14 mouse cellular contexts compared by ENCODE assay signal in the genomic region with DNA sequence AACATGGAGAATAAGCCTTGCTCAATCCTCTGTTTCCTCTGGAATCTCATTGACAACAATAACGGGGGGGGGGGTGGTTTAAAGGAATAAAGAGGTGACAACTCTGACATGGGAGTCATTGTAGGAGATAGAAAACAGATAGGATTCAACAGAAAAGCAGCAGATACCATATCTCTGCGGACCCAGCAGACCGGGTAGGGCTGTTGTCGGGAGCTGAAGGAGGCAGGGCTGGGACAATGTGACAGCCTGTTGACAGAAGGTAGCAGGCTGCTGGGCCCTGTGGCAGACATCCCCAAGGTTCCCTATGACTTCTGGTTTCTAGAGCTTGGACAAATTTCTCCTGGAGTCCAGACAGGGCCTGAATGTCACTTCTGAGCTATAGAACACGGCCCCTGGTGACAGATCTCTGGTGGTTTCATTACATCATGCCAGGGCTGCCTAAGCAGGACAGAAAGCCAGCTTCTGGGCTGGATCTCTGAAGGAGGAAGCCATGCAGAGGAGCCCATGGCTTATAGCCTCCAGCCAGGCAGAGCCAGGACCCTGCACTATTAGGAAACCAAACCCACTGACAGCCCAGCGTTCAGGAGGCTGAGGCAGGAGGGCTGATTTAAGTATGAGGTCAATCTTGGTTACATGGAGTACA. TPM values are rescaled to one million over a fixed set of nuclear protein-coding genes. Genes with fewer than 3 reads are reported as not detected.
A peak's percentile ranks its signal among the peaks of the same experiment; 100 is the strongest.
DNase-seq lines count a peak whose midpoint lies in the region; ATAC-seq and TF ChIP-seq lines count a peak whose summit lies in the region.
"Had no signal": no experiment of that assay in that cellular context is flagged by ENCODE, and none has a peak within 500 bp of the region (broad histone marks: within the 10 kb centered on the region; RNA-seq: fewer than 3 reads in every experiment).

No protein-coding gene starts in this region.

- TF ChIP-seq POLR2A in heart, adult 2 months (IDR thresholded peaks at IDR 0.05; ENCODE audit: insufficient read depth, low read depth, low read length), result no peak

- intact Hi-C loops in heart, adult 2 months (cut with DNase I), result no loop called here

- no peak for TF ChIP-seq CTCF in heart, adult 2 months (IDR thresholded peaks at IDR 0.05)
- TF ChIP-seq CTCF in layer of hippocampus, adult 2 months (conservative IDR thresholded peaks at IDR 0.05), result no peak

- H3K4me1 ChIP-seq in heart, embryonic 14.5 days (ENCODE audit: control insufficient read depth in 2 of 2, insufficient read depth in 2 of 2, low read length in 2 of 2), result peaks cover 41 to 54% of the 10 kb centered on the region in 2 experiments
- peaks cover 15% of the 10 kb centered on the region for H3K4me1 ChIP-seq in heart, adult 2 months (ENCODE audit: control insufficient read depth, insufficient read depth, low read length)
- H3K4me1 ChIP-seq in embryonic facial prominence, embryonic 13.5 days, result peaks cover 36% of the 10 kb centered on the region
- H3K4me1 ChIP-seq in liver, embryonic 16.5 days (ENCODE audit: control insufficient read depth, low read depth, low read length), result peaks cover 35% of the 10 kb centered on the region

- H3K36me3 ChIP-seq in heart, embryonic 14.5 days (ENCODE audit: control insufficient read depth, insufficient read depth, low read length), result no peaks in the 10 kb centered on the region
- H3K36me3 ChIP-seq in heart, adult 2 months (ENCODE audit: control insufficient read depth, insufficient read depth, low read length), result no peaks in the 10 kb centered on the region
- no peaks in the 10 kb centered on the region for H3K36me3 ChIP-seq in embryonic facial prominence, embryonic 13.5 days
- no peaks in the 10 kb centered on the region for H3K36me3 ChIP-seq in liver, embryonic 16.5 days (ENCODE audit: control insufficient read depth, insufficient read depth)
- H3K36me3 ChIP-seq: hindbrain, embryonic 10.5 days; midbrain, embryonic 10.5 days had no signal

- H3K4me3 ChIP-seq in heart, embryonic 14.5 days (ENCODE audit: control insufficient read depth in 1 of 2, insufficient read depth in 1 of 2, low read depth in 1 of 2, low read length in 2 of 2), result no peak overlapping the region
- no peak overlapping the region for H3K4me3 ChIP-seq in heart, adult 2 months
- H3K4me3 ChIP-seq in embryonic facial prominence, embryonic 13.5 days, result no peak overlapping the region
- H3K4me3 ChIP-seq in liver, embryonic 16.5 days (ENCODE audit: low read depth, low read length), result no peak overlapping the region
- H3K4me3 ChIP-seq in layer of hippocampus, adult 2 months, result no peak overlapping the region
- H3K4me3 ChIP-seq: hindbrain, embryonic 10.5 days; midbrain, embryonic 10.5 days had no signal

- 14% methylated on average over 6 of the region's 6 CpGs for WGBS in heart, embryonic 14.5 days
- WGBS in heart, adult 2 months, result 70% methylated on average over 6 of the region's 6 CpGs
- 75% methylated on average over 6 of the region's 6 CpGs for WGBS in embryonic facial prominence, embryonic 13.5 days
- 25% methylated on average over 6 of the region's 6 CpGs for WGBS in liver, embryonic 16.5 days (ENCODE audit: insufficient replicate concordance)

- H3K4me2 ChIP-seq in heart, embryonic 14.5 days (ENCODE audit: low read length), result no peak overlapping the region
- no peak overlapping the region for H3K4me2 ChIP-seq in embryonic facial prominence, embryonic 13.5 days
- peak overlapping the region; percentile 7; the same call in 1 of the 2 replicates for H3K4me2 ChIP-seq in liver, embryonic 16.5 days (ENCODE audit: low read depth, low read length)

- no peak for ATAC-seq in heart, embryonic 14.5 days (ENCODE audit: insufficient number of reproducible peaks, insufficient read depth, low FRiP score, low read depth)
- no peak for ATAC-seq in embryonic facial prominence, embryonic 13.5 days (ENCODE audit: insufficient number of reproducible peaks, insufficient read depth, low FRiP score, low TSS enrichment, low read depth)
- ATAC-seq in liver, embryonic 16.5 days (ENCODE audit: low read depth), result peak; percentile 64
- ATAC-seq: Patski had no signal

- H3K79me2 ChIP-seq in heart, adult 2 months (replicated peaks; ENCODE audit: control insufficient read depth, insufficient read depth, low read length), result no peaks in the 10 kb centered on the region

- no peak overlapping the region for H3K9ac ChIP-seq in heart, embryonic 14.5 days (ENCODE audit: low read length)
- H3K9ac ChIP-seq in heart, adult 2 months (ENCODE audit: low read depth, low read length), result no peak overlapping the region
- H3K9ac ChIP-seq in embryonic facial prominence, embryonic 13.5 days, result no peak overlapping the region
- 0 out of 2 replicates have a peak overlapping the region, but pooled peaks have one; percentile 22 for H3K9ac ChIP-seq in liver, embryonic 16.5 days (ENCODE audit: low read depth, low read length)

- TF ChIP-seq EP300 in heart, adult 2 months (IDR thresholded peaks at IDR 0.05; ENCODE audit: insufficient read depth, low read depth, low read length), result no peak

- no peaks in the 10 kb centered on the region for H3K27me3 ChIP-seq in heart, embryonic 14.5 days (ENCODE audit: control insufficient read depth, insufficient read depth, low read length)
- no peaks in the 10 kb centered on the region for H3K27me3 ChIP-seq in heart, adult 2 months (ENCODE audit: control insufficient read depth, insufficient read depth, low read length)
- H3K27me3 ChIP-seq in embryonic facial prominence, embryonic 13.5 days, result no peaks in the 10 kb centered on the region
- no peaks in the 10 kb centered on the region for H3K27me3 ChIP-seq in liver, embryonic 16.5 days (ENCODE audit: control insufficient read depth, insufficient read depth, low read depth, low read length)

- DNase-seq in heart, adult 2 months, result no peak
- peak; percentile 51 for DNase-seq in 416B (ENCODE audit: low read depth)
- DNase-seq in layer of hippocampus, adult 2 months (ENCODE audit: low spot score in 2 of 2), result no peak
- no peak for DNase-seq in thymus, postnatal 0 days (ENCODE audit: low spot score)
- DNase-seq in thymus, postnatal 25 days, result no peak
- DNase-seq: adrenal gland, adult 8-10 months; kidney, adult 9 months; thymus, postnatal 4 days had no signal

- peak overlapping the region; percentile 25 to 69 for H3K27ac ChIP-seq in heart, embryonic 14.5 days (replicated peaks in 1 of 2; ENCODE audit: control insufficient read depth in 1 of 2, insufficient read depth in 1 of 2, low read depth in 2 of 2, low read length in 2 of 2)
- H3K27ac ChIP-seq in heart, adult 2 months, result no peak overlapping the region
- 0 out of 2 replicates have a peak overlapping the region, but pooled peaks have one; percentile 34 for H3K27ac ChIP-seq in embryonic facial prominence, embryonic 13.5 days
- peak overlapping the region; percentile 66 for H3K27ac ChIP-seq in liver, embryonic 16.5 days (ENCODE audit: low read length)
- no peak overlapping the region for H3K27ac ChIP-seq in layer of hippocampus, adult 2 months

- H3K9me3 ChIP-seq in heart, embryonic 14.5 days (ENCODE audit: control insufficient read depth, low read length), result 0 out of 2 replicates have a peak, but pooled peaks cover 5% of the 10 kb centered on the region
- no peaks in the 10 kb centered on the region for H3K9me3 ChIP-seq in embryonic facial prominence, embryonic 13.5 days
- no peaks in the 10 kb centered on the region for H3K9me3 ChIP-seq in liver, embryonic 16.5 days (replicated peaks; ENCODE audit: control insufficient read depth, low read length)
- H3K9me3 ChIP-seq: midbrain, embryonic 10.5 days had no signal

RNA-seq across cellular contexts. Expression of a gene that starts 29.4 kb away (rescaled TPM):
- 12.3 and 12.6 TPM in 2 replicates for polyA plus RNA-seq in heart, embryonic 14.5 days (2014; fragmentation: Nextera tagmentation; extraction: Ambion mirVana)
- total RNA-seq in heart, adult 2 months (2021), result 10 to 100 TPM; 13.9 to 14.8 TPM
- polyA plus RNA-seq in heart, adult 2 months (2012; rRNA removed), result 5.9 and 9.9 TPM in 2 replicates
- 11.6 and 14.2 TPM in 2 replicates for polyA plus RNA-seq in embryonic facial prominence, embryonic 13.5 days (2015; fragmentation: Nextera tagmentation; extraction: Ambion mirVana)
- polyA plus RNA-seq in liver, embryonic 16.5 days (2015; fragmentation: Nextera tagmentation; extraction: Ambion mirVana), result 4.1 and 4.4 TPM in 2 replicates
- 10 to 100 TPM; 15.6 to 19.3 TPM for total RNA-seq in layer of hippocampus, adult 2 months (2021)
- polyA plus RNA-seq in thymus, postnatal 0 days (2015; fragmentation: Nextera tagmentation; extraction: Ambion mirVana), result 10.1 and 14.0 TPM in 2 replicates

RNA-seq across cellular contexts. Expression of a gene that starts 30.9 kb away (rescaled TPM):
- polyA plus RNA-seq in heart, embryonic 14.5 days (2014; fragmentation: Nextera tagmentation; extraction: Ambion mirVana), result 10.8 TPM in 2 replicates
- total RNA-seq in heart, adult 2 months (2021), result 10 to 100 TPM; 59.3 to 84.2 TPM
- polyA plus RNA-seq in heart, adult 2 months (2012; rRNA removed), result 80.5 and 93.2 TPM in 2 replicates
- 16.4 and 16.8 TPM in 2 replicates for polyA plus RNA-seq in embryonic facial prominence, embryonic 13.5 days (2015; fragmentation: Nextera tagmentation; extraction: Ambion mirVana)
- 54.7 and 55.9 TPM in 2 replicates for polyA plus RNA-seq in liver, embryonic 16.5 days (2015; fragmentation: Nextera tagmentation; extraction: Ambion mirVana)
- total RNA-seq in layer of hippocampus, adult 2 months (2021), result 10 to 100 TPM; 10.8 to 14.1 TPM
- 9.6 and 11.0 TPM in 2 replicates for polyA plus RNA-seq in thymus, postnatal 0 days (2015; fragmentation: Nextera tagmentation; extraction: Ambion mirVana)

Comparison
In these comparisons a context has a peak if more than half of its experiments do, and no peak if none do; other contexts are left out.
1. H3K27ac ChIP-seq: peak in heart, embryonic 14.5 days (2 of 2), embryonic facial prominence, embryonic 13.5 days (single experiment) and liver, embryonic 16.5 days (single experiment); none in heart, adult 2 months (single experiment) and layer of hippocampus, adult 2 months (single experiment).